Mouse (Mus musculus) C2C12 (cell line): ENCODE data around the gene Unc5b. TPM values are rescaled to one million over a fixed set of nuclear protein-coding genes. Genes with fewer than 3 reads are reported as not detected.

ENCODE experiments used
- H3K27me3 ChIP-seq: one replicate; pipeline ENCODE4 v1.6.1; 2011; ENCODE audit not compliant: control insufficient read depth, insufficient read depth, insufficient read length
- H3K36me3 ChIP-seq: one replicate; pipeline ENCODE4 v1.6.1; 2011; ENCODE audit not compliant: control insufficient read depth, insufficient read depth
- H3K4me3 ChIP-seq: one replicate; pipeline ENCODE4 v1.5.1; 2011; ENCODE audit warnings: mild to moderate bottlenecking, control low read depth; ENCODE audit not compliant: poor library complexity, insufficient read depth, severe bottlenecking
- H3K79me2 ChIP-seq: one replicate; pipeline ENCODE4 v1.6.1; 2011; ENCODE audit not compliant: control insufficient read depth, insufficient read depth
- H3K79me3 ChIP-seq: one replicate; pipeline ENCODE4 v1.6.1; 2011; ENCODE audit warnings: low read depth, control low read depth
- H3ac ChIP-seq: one replicate; pipeline ENCODE3; 2011; ENCODE audit warnings: low read depth; ENCODE audit not compliant: control insufficient read depth, insufficient read length
- CEBPB ChIP-seq: IDR thresholded peaks from one replicate; pipeline ENCODE4 v1.6.1; 2011; ENCODE audit warnings: low read depth, mild to moderate bottlenecking, control low read depth, moderate library complexity
- CTCF ChIP-seq: IDR thresholded peaks from one replicate; pipeline ENCODE4 v1.5.1; 2011; ENCODE audit not compliant: control insufficient read depth, insufficient read depth, insufficient read length
- FOSL1 ChIP-seq: IDR thresholded peaks from one replicate; pipeline ENCODE4 v1.8.0; 2011; ENCODE audit warnings: mild to moderate bottlenecking, low read length; ENCODE audit not compliant: poor library complexity, insufficient read depth, severe bottlenecking
- MAX ChIP-seq: IDR thresholded peaks from one replicate; pipeline ENCODE4 v1.6.1; 2011; ENCODE audit warnings: mild to moderate bottlenecking, control low read depth
- MYOD1 ChIP-seq: IDR thresholded peaks from one replicate; pipeline ENCODE4 v1.6.1; 2011; ENCODE audit warnings: low read depth; ENCODE audit not compliant: control insufficient read depth, insufficient read length
- MYOG ChIP-seq: IDR thresholded peaks from one replicate; pipeline ENCODE4 v1.6.1; 2011; ENCODE audit not compliant: control insufficient read depth, insufficient read length; ENCODE audit errors: extremely low read depth
- USF1 ChIP-seq: IDR thresholded peaks from one replicate; pipeline ENCODE4 v1.6.1; 2011; ENCODE audit warnings: low read depth, mild to moderate bottlenecking, control low read depth, moderate library complexity
- polyA plus RNA-seq: library from polyadenylated mRNA; unstranded; fragments of >200 nt; fragmentation: generic; extraction: Trizol; gene quantifications from one replicate; pipeline ENCODE4 v1.2.1, GENCODE M21; 2012; ENCODE audit warnings: missing spikeins

The Unc5b gene
- polyA plus RNA-seq, 1 experiment: 142 TPM

DNA sequence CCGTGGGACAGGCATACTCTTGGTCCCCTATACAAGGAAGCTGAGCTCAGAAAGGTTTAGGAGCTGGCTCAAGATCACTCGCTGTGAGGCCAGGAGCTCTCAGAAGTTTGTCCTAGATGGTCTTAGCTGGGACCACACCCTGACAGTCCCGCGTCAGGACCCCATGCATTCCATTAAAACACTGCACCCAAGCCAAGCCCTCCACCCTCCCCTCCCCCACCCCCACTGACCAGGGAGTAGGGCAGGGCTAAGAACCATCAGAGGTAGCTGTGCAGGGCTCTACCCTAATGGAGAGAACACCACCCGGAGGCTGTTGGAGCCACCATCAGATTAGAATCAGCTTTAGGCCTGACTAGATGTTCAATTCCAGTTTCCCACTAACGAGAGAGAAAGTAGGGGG lies 106.9 kb downstream of the Unc5b start:
- no peak overlapping the region for H3K4me3 ChIP-seq
- H3K79me3 ChIP-seq: no peaks in the 10 kb centered on the region
- no peak for TF ChIP-seq USF1
- TF ChIP-seq CTCF: no peak

DNA sequence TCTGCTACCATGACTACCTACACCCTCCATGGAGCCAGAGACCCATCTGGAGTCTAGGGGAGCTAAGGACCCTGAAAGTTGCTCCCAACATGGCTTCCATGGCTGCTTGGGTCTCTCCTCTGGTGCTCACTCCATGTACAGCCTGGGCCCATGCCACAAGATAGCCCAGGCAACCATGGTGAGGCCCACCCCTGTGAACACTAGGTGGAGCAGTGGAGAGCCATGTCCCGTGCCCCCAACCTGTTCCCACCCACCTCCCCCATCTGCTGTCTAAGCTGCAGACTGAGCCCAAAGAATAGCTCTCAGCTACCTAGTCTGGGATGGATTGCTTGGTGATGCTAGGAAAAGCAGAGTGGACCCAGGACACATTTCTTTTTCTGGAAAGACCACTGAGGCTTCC lies 108.0 kb downstream of the Unc5b start:
- no peaks in the 10 kb centered on the region for H3K79me2 ChIP-seq
- TF ChIP-seq MYOD1: no peak
- no peak for TF ChIP-seq MAX
- no peak for TF ChIP-seq CTCF
- no peak for TF ChIP-seq USF1
- no peak for TF ChIP-seq FOSL1
- no peak for TF ChIP-seq MYOG
- no peak for TF ChIP-seq CEBPB
- H3K27me3 ChIP-seq: no peaks in the 10 kb centered on the region
- H3K36me3 ChIP-seq: no peaks in the 10 kb centered on the region
- no peaks in the 10 kb centered on the region for H3K79me3 ChIP-seq
- H3K4me3 ChIP-seq: no peak overlapping the region
- H3ac ChIP-seq: no peak overlapping the region

More for the DNA sequence above, 106.9 kb downstream of the Unc5b start:
- Histone ChIP-seq H3ac (no peak overlapping the region), H3K79me2 (no peaks in the 10 kb centered on the region), H3K27me3 (no peaks in the 10 kb centered on the region), H3K36me3 (no peaks in the 10 kb centered on the region)

DNA sequence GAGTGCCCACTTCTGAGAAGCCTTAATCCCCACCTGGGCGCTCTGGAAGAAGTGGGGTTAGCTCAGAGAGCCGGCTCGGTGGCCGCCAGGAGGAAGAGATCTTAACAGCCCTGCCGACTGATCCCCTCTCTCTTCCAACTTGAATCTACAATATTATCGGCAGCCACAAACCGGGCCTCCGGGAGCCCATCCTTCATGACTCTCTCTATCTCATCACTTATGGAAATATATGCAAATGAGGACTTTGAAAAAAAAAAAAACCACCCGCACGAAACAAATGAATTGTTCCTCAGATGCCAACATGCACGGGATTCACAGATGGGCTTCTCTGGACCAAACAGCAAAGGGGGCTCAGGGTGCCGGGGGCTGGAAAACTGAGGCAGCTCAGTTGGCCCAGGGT lies 109.7 kb downstream of the Unc5b start:
- Histone ChIP-seq H3K4me3 (no peak overlapping the region), H3K79me2 (no peaks in the 10 kb centered on the region), H3K36me3 (no peaks in the 10 kb centered on the region), H3K27me3 (no peaks in the 10 kb centered on the region), H3K79me3 (no peaks in the 10 kb centered on the region), H3ac (no peak overlapping the region)
- no peak for TF ChIP-seq MYOG
- no peak for TF ChIP-seq USF1
- TF ChIP-seq MYOD1: no peak
- TF ChIP-seq FOSL1: no peak
- TF ChIP-seq CTCF: no peak
- TF ChIP-seq CEBPB: no peak
- TF ChIP-seq MAX: no peak

DNA sequence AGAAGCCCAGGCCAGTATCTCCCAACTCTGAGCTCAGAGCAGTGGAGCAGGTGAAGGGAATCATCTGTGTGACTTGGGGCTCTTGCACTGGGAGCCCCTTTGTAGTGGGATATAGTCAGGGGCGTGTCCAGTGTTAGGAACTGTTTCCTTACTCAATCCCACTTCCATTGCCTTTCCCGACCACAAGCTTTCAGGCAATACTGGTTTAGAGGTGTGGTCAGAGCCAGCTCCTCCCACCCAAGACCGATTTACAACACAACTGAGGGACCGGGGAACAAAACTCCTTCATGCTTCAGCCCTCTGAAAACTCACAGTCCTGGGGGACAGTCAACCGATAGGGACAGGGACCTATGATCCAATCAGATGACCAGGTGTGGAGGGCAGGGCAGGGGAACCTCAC lies 110.9 kb downstream of the Unc5b start:
- TF ChIP-seq CTCF: no peak
- TF ChIP-seq MYOD1: no peak
- TF ChIP-seq USF1: no peak
- no peak for TF ChIP-seq MAX
- TF ChIP-seq FOSL1: no peak
- no peak for TF ChIP-seq CEBPB
- Histone ChIP-seq H3K79me3 (no peaks in the 10 kb centered on the region), H3ac (no peak overlapping the region), H3K4me3 (no peak overlapping the region), H3K36me3 (peaks cover 6% of the 10 kb centered on the region), H3K27me3 (no peaks in the 10 kb centered on the region), H3K79me2 (no peaks in the 10 kb centered on the region)

DNA sequence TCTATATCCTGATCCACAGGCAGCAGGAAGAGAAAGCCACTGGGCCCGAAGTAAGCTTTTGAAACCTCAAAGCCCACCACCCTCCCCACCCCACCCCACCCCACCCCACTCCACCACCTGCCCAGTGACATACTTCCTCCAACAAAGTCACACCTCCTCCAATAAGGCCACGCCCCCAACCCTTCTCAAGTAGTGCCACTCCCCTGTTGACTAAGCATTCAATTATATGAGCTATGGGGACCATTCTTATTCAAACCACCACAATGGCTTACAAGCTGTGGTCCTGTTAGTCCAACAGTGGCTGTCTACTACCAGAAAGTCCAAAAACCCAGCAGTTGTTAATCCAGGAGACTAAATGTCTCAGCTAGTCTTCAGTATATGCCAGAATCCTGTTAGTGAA lies 112.9 kb downstream of the Unc5b start:
- H3K79me2 ChIP-seq: no peaks in the 10 kb centered on the region
- TF ChIP-seq USF1 (no peak), FOSL1 (no peak), MAX (no peak), MYOD1 (no peak), MYOG (no peak), CEBPB (no peak), CTCF (no peak)
- no peak overlapping the region for H3K4me3 ChIP-seq
- H3ac ChIP-seq: no peak overlapping the region
- H3K79me3 ChIP-seq: no peaks in the 10 kb centered on the region
- peaks cover 6% of the 10 kb centered on the region for H3K36me3 ChIP-seq
- no peaks in the 10 kb centered on the region for H3K27me3 ChIP-seq

DNA sequence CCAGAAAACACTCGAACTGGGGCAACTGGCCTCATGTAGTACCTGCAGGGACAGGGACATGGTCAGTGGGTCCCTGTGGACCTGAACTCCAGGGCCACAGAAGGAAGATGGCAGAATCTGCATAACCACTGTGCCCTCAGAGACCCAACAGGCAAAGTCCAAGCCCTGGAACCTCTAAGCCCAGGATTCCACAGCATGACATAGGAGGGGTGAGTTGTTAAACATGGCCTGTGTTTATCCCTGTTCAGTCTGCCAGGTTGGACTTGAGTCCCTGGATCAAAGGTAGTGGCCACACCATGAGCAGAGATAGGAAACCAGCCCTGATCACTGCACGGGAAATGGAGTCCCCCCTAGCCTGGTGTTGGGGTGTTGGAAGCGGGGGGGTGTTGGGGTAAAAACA lies 114.9 kb downstream of the Unc5b start:
- Histone ChIP-seq H3ac (no peak overlapping the region), H3K79me3 (no peaks in the 10 kb centered on the region), H3K79me2 (no peaks in the 10 kb centered on the region), H3K36me3 (peaks cover 6% of the 10 kb centered on the region), H3K4me3 (no peak overlapping the region), H3K27me3 (no peaks in the 10 kb centered on the region)
- TF ChIP-seq MYOG: no peak
- TF ChIP-seq CEBPB: no peak
- no peak for TF ChIP-seq MAX
- no peak for TF ChIP-seq CTCF
- no peak for TF ChIP-seq USF1
- no peak for TF ChIP-seq FOSL1
- no peak for TF ChIP-seq MYOD1

Other genes starting within 250 kb of the Unc5b start
- gene Cdh23, start 135.1 kb downstream of the Unc5b start, polyA plus RNA-seq: 0.19 TPM
- 4.4 TPM for gene Slc29a3, start 78.8 kb downstream of the Unc5b start, polyA plus RNA-seq